Mouse (Mus musculus): Measurements from ENCODE around the gene Arfgef3. TPM values are rescaled to one million over a fixed set of nuclear protein-coding genes. Genes with fewer than 3 reads are reported as not detected.

Gene Arfgef3
- 1.8 and 6.3 TPM in 2 replicates for polyA plus RNA-seq (2012; rRNA removed)

DNA sequence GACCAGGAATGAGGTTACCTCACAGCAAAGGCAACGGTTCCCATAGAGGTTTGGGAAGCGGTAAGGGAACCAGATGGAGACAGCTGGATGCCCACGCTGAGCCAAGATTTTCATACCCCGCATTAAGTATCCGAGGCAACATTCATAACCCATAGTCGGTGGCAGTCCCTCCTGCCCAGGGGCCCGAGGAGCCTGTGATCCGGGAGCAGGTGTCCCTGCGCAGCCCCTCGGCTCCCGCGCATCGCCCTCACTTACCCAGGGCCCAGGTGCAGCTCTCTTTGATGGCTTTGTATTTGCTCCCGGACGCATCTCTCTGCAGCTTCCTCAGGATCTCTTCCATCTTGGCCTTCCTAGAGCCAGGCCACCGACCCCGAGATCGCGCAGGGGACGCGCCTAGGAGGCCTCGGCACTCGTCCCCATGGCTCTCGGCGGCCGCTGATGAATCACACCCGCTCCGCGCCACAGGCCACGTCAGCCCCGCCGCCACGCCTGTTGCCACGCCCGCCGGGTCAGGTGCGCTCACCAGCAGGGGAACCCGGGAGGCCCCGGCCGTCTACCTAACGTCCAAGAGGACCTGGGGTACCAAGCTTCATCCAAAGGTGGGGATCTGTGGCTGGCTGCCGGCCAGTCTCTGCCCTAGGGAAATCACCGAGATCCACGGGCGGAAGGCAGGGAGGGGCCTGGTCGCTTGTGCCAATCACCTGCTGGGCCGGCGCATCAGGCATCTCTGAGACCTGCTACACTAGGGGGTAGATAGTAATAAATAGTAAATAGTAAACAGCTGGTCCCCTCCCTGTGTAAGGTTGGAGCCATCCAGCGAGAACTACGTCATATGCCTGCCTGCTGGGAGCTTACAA, at the start of gene Arfgef3:
TSS of gene Arfgef3 (minus strand) at position 664 of the 857 bp plus-strand sequence.
- Histone ChIP-seq H3K27ac (ENCODE audit: control insufficient read depth, insufficient read depth, low read depth, low read length) (no peak within 1 kb of the TSS), H3K36me3 (ENCODE audit: control insufficient read depth, insufficient read depth, low read length) (no peaks in the 10 kb centered on the region), H3K27me3 (ENCODE audit: control insufficient read depth, insufficient read depth, low read length) (no peaks in the 10 kb centered on the region), H3K4me3 (ENCODE audit: control insufficient read depth, low read depth, low read length) (peak within 1 kb of the TSS; percentile 74), H3K4me1 (ENCODE audit: control insufficient read depth, insufficient read depth, low read length) (no peaks in the 10 kb centered on the region; the same call in 1 of the 2 replicates)
- TF ChIP-seq POLR2A (IDR thresholded peaks at IDR 0.05; ENCODE audit: control insufficient read depth, low read depth, low read length) (no peak), CTCF (IDR thresholded peaks at IDR 0.05; ENCODE audit: control insufficient read depth, insufficient read depth, insufficient replicate concordance, low read depth, low read length) (no peak)

DNA sequence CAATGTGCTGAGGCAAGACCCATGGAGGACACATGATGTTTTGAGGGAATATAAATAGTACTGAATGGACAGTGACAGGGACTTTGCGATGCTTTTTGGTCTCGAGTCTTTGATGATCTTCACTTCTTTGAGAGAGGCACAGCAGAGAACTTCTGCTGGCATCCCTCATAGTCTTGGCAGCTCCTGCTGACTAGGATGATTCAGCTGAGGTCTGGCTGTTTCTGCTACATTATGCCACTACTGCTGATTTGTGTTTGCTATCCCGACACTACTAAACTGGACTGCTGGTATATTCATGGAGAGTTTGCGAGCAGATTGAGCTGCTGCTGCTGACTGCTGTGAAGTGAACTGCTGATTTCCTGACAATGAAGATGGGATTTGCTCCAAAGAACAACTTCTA, 46.3 kb upstream of the Arfgef3 start:
- TF ChIP-seq CTCF (IDR thresholded peaks at IDR 0.05; ENCODE audit: control insufficient read depth, insufficient read depth, insufficient replicate concordance, low read depth, low read length) (no peak), POLR2A (IDR thresholded peaks at IDR 0.05; ENCODE audit: control insufficient read depth, low read depth, low read length) (no peak)
- no peak overlapping the region for H3K27ac ChIP-seq (ENCODE audit: control insufficient read depth, insufficient read depth, low read depth, low read length)
- no peaks in the 10 kb centered on the region for H3K27me3 ChIP-seq (ENCODE audit: control insufficient read depth, insufficient read depth, low read length)
- no peaks in the 10 kb centered on the region for H3K4me1 ChIP-seq (ENCODE audit: control insufficient read depth, insufficient read depth, low read length)
- H3K4me3 ChIP-seq (ENCODE audit: control insufficient read depth, low read depth, low read length): no peak overlapping the region
- H3K36me3 ChIP-seq (ENCODE audit: control insufficient read depth, insufficient read depth, low read length): no peaks in the 10 kb centered on the region

- H3K27ac ChIP-seq (ENCODE audit: control insufficient read depth, insufficient read depth, low read depth, low read length): no peak overlapping the region
- TF ChIP-seq POLR2A (IDR thresholded peaks at IDR 0.05; ENCODE audit: control insufficient read depth, low read depth, low read length) (no peak), CTCF (IDR thresholded peaks at IDR 0.05; ENCODE audit: control insufficient read depth, insufficient read depth, insufficient replicate concordance, low read depth, low read length) (no peak)
- no peaks in the 10 kb centered on the region for H3K27me3 ChIP-seq (ENCODE audit: control insufficient read depth, insufficient read depth, low read length)
- peak overlapping the region; percentile 61 for H3K4me3 ChIP-seq (ENCODE audit: control insufficient read depth, low read depth, low read length)
- no peaks in the 10 kb centered on the region for H3K4me1 ChIP-seq (ENCODE audit: control insufficient read depth, insufficient read depth, low read length)
- H3K36me3 ChIP-seq (ENCODE audit: control insufficient read depth, insufficient read depth, low read length): no peaks in the 10 kb centered on the region
Observed at GRCm38 (mm10) chr10:18788601-18789000, 44.9 kb upstream of the Arfgef3 start.

DNA sequence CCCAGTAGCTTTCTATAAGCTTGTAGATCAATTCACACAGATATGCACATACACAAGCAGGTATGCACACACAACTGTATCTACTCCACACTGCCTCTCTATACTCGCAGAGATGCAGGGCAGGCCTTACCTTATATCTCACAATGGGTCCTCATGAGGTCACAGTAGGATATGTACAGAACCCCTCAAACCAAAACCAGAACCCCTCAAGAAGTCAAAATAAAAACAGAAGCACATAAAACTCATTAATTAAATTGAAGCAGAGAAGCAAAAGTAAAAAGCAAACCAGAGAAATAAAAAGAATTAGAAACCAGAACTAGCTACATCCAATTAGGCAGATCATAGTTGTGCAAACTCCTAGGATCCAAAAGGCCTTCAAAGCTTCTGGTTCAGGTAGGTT, 42.9 kb upstream of the Arfgef3 start, which contains the start of gene Gm4922:
TSS of gene Gm4922 (minus strand) at position 101 of the 400 bp plus-strand sequence.
- no peaks in the 10 kb centered on the region for H3K36me3 ChIP-seq (ENCODE audit: control insufficient read depth, insufficient read depth, low read length)
- TF ChIP-seq CTCF (IDR thresholded peaks at IDR 0.05; ENCODE audit: control insufficient read depth, insufficient read depth, insufficient replicate concordance, low read depth, low read length): no peak
- TF ChIP-seq POLR2A (IDR thresholded peaks at IDR 0.05; ENCODE audit: control insufficient read depth, low read depth, low read length): no peak
- H3K4me3 ChIP-seq (ENCODE audit: control insufficient read depth, low read depth, low read length): peak within 1 kb of the TSS; percentile 75
- H3K27me3 ChIP-seq (ENCODE audit: control insufficient read depth, insufficient read depth, low read length): no peaks in the 10 kb centered on the region
- H3K4me1 ChIP-seq (ENCODE audit: control insufficient read depth, insufficient read depth, low read length): no peaks in the 10 kb centered on the region
- peak within 1 kb of the TSS; percentile 53 for H3K27ac ChIP-seq (ENCODE audit: control insufficient read depth, insufficient read depth, low read depth, low read length)

DNA sequence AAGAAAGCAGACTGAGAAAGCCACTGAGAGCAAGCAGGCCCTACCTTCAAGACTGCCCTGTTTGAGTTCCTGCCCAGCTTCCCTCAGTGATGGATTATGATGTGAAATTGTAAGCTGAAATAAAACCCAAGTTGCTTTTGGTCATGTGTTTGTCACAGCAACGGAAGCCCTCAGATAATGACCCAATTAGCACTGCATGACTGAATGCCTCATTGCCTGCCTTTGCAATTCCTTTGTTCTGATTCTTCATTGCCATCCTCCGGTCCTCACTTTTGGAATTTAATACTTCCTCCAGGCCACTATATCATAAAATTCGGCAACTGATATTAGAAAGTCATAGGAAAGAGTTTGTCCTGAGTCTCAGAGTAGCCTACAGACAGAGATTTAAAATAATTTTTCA, 33.8 kb upstream of the Arfgef3 start:
- H3K27ac ChIP-seq (ENCODE audit: control insufficient read depth, insufficient read depth, low read depth, low read length): no peak overlapping the region
- H3K36me3 ChIP-seq (ENCODE audit: control insufficient read depth, insufficient read depth, low read length): no peaks in the 10 kb centered on the region
- TF ChIP-seq CTCF (IDR thresholded peaks at IDR 0.05; ENCODE audit: control insufficient read depth, insufficient read depth, insufficient replicate concordance, low read depth, low read length) (no peak), POLR2A (IDR thresholded peaks at IDR 0.05; ENCODE audit: control insufficient read depth, low read depth, low read length) (no peak)
- H3K4me1 ChIP-seq (ENCODE audit: control insufficient read depth, insufficient read depth, low read length): no peaks in the 10 kb centered on the region
- H3K4me3 ChIP-seq (ENCODE audit: control insufficient read depth, low read depth, low read length): no peak overlapping the region
- no peaks in the 10 kb centered on the region for H3K27me3 ChIP-seq (ENCODE audit: control insufficient read depth, insufficient read depth, low read length)

- Histone ChIP-seq H3K36me3 (ENCODE audit: control insufficient read depth, insufficient read depth, low read length) (no peaks in the 10 kb centered on the region), H3K27ac (ENCODE audit: control insufficient read depth, insufficient read depth, low read depth, low read length) (no peak overlapping the region), H3K27me3 (ENCODE audit: control insufficient read depth, insufficient read depth, low read length) (no peaks in the 10 kb centered on the region), H3K4me1 (ENCODE audit: control insufficient read depth, insufficient read depth, low read length) (no peaks in the 10 kb centered on the region), H3K4me3 (ENCODE audit: control insufficient read depth, low read depth, low read length) (no peak overlapping the region)
- TF ChIP-seq CTCF (IDR thresholded peaks at IDR 0.05; ENCODE audit: control insufficient read depth, insufficient read depth, insufficient replicate concordance, low read depth, low read length): no peak
Observed at GRCm38 (mm10) chr10:18772537-18773179, 28.9 kb upstream of the Arfgef3 start.

- Histone ChIP-seq H3K27me3 (ENCODE audit: control insufficient read depth, insufficient read depth, low read length) (no peaks in the 10 kb centered on the region), H3K4me3 (ENCODE audit: control insufficient read depth, low read depth, low read length) (no peak overlapping the region), H3K36me3 (ENCODE audit: control insufficient read depth, insufficient read depth, low read length) (no peaks in the 10 kb centered on the region), H3K27ac (ENCODE audit: control insufficient read depth, insufficient read depth, low read depth, low read length) (no peak overlapping the region), H3K4me1 (ENCODE audit: control insufficient read depth, insufficient read depth, low read length) (no peaks in the 10 kb centered on the region)
- TF ChIP-seq CTCF (IDR thresholded peaks at IDR 0.05; ENCODE audit: control insufficient read depth, insufficient read depth, insufficient replicate concordance, low read depth, low read length) (no peak), POLR2A (IDR thresholded peaks at IDR 0.05; ENCODE audit: control insufficient read depth, low read depth, low read length) (no peak)
Observed at GRCm38 (mm10) chr10:18769909-18770308, 26.2 kb upstream of the Arfgef3 start.

All from testis, adult 2 months (tissue).